Mouse (Mus musculus) CD4-positive, CD25-positive, alpha-beta regulatory T cell, adult 4 months (primary cell): ENCODE data around the gene Gzmn. TPM values are rescaled to one million over a fixed set of nuclear protein-coding genes. Genes with fewer than 3 reads are reported as not detected.
A peak's percentile ranks its signal among the peaks of the same experiment; 100 is the strongest.
"Not testable (repeated sequence)": the region's sequence is repeated elsewhere in the genome, so short reads cannot be mapped to it uniquely, and the experiment has no call there.

Experiments
- ATAC-seq: one replicate; pipeline ENCODE4 v1.8.0; 2017
- polyA plus RNA-seq, 2 experiments: library from polyadenylated mRNA; unstranded; fragments of 100-300 nt; shearing (Covaris generic); gene quantifications; one replicate each; pipeline ENCODE4 v1.2.1; 2017

Gene Gzmn
- polyA plus RNA-seq, result not detected

- ATAC-seq, result no peak
Observed at GRCm38 (mm10) chr14:56174499-56174898, at the start of gene Gzmn. Gzmn (minus strand) TSS chr14:56174599.

GRCm38 (mm10) chr14:56211317-56211716 is 36.9 kb upstream of the Gzmn start, which contains the start of gene Gzmf:
Gzmf (minus strand) TSS chr14:56211417.
- ATAC-seq, result no peak

- peak; percentile 82 for ATAC-seq
Observed at GRCm38 (mm10) chr14:56205613-56206012, 31.2 kb upstream of the Gzmn start.

DNA sequence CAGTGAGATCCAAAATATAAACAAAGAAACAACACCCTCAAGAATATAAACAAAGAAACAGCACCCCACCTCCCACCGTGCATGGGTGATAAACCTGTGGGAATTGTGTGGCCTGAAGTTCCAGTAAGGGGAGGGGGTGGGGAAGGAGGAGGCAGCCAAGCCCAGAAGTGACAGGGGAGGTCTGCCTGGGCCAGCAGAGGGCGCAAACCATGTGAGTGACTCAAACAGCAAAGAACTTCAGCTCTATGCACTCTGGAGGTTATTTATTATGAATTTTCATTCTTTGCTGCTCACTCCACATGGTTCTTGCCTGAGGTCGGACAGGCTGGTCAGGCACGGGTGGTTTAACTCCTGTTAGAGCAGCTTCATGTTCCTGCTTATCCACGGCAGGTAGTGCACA is 30.6 kb upstream of the Gzmn start:
- peak; percentile 79 for ATAC-seq

- ATAC-seq, result peak; percentile 55
Observed at GRCm38 (mm10) chr14:56203975-56204374, 29.6 kb upstream of the Gzmn start.

- no peak for ATAC-seq
Observed at GRCm38 (mm10) chr14:56186946-56187345, 12.5 kb upstream of the Gzmn start.

GRCm38 (mm10) chr14:56186521-56186920 is 12.1 kb upstream of the Gzmn start:
- ATAC-seq, result no peak

DNA sequence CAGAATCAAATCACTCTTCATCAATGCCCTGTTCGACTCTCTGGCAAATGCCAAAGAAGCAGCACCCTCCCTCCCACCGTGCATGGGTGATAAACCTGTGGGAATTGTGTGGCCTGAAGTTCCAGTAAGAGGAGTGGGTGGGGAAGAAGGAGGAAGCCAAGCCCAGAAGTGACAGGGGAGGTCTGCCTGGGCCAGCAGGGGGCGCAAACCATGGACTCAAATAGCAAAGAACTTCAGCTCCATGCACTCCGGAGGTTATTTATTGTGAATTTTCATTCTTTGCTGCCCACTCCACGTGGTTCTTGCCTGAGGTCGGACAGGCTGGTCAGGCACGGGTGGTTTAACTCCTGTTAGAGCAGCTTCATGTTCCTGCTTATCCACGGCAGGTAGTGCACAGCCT is 3.3 kb upstream of the Gzmn start:
- not testable (repeated sequence) for ATAC-seq

DNA sequence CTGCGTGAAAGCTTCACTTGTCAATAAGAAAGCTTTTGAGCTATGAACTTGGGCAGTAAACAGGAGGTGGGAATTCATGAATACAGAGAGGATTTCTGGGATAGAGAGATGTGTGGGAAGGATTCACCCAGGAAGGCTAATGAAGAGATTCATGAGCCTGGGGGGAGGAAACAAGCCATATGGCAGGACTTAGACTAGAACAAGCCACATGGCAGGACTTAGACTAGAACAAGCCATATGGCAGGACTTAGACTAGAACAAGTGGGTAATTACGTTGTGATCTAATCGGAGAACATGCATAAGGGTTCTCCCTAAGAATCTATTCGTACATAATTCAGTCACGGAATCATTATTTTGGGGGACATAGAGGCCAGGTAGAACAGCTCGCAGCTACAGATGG is 1.0 kb downstream of the Gzmn start:
- no peak for ATAC-seq

DNA sequence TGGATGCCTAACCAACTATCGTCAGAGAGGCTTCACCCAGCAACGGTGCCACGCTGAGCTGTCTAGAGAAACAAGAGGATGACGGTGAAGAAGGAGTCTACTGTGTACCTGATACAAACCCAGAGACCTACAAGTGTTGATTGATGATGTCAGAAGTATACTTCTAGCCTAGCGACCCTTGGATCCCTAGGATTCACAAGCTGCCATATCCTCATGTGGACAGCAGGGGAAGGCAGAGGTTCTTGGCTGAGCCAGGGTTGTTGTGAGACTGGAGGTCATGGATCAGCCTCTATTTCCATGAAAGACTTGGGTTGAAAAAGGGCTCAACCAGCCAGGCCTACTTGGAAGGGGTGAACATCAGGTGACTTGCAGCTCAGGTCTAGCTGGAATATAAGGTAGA is 1.7 kb downstream of the Gzmn start:
- ATAC-seq, result no peak

DNA sequence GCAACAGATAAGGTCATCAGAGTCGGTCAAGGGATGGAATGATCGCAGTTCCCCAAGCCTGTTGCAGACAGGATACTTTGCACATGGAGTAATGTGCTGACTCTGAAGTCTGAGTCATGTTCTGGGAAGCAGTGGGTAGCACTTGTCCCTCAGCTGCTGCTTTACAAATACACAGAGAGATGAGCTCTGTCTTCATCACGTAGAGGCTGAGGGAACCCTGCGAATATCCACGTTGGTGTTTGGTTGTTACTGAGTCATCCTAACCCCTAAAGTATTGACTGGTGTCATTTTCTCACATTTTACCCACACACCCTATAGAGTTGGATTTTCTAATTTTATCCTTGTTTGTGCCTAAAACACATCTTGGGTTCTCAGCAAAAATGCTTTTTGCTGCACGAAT is 6.4 kb downstream of the Gzmn start:
- no peak for ATAC-seq

DNA sequence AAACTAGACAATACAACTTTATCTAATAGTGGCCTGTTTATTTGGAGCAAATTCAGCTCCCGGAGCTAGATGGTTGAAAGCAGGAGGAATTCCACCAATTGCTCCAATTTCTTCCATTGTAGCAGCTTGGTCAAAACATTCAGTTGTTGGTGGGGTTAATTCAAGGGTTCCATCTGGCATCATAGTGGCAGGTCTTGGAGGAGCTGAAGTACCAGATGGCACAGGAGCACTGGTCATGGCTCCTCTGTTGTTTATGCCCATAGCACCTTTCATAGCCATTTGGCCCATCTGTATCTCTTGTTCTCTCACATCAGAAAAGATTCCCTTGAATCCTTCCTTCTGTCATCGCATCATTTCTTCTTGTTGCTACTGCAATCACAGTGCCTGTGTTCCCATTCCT is 12.3 kb downstream of the Gzmn start:
- no peak for ATAC-seq

DNA sequence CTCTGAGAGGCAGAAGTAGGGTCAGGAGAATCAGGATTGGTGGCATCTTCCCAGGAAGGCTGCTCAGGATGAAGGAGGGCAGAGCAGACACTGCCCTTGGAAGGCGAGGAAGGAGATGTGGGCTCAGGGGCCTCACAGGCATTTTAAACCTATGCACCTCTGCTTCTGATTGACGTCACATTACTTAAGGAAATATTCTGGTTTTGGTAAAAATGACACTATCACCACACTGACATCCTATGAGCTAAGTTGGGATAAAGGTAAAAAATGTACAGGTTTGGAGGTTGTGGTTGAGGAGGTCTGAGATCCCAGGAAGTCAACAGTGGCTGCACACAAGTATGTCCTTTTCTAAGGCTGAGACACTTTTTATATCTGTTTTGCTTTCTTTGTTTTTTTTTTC is 14.9 kb downstream of the Gzmn start, which contains the start of gene Gzmg:
Gene Gzmg, minus strand, starts transcription at position 101 of the 400 bp plus-strand sequence.
- ATAC-seq, result not testable (repeated sequence)

- no peak for ATAC-seq
Observed at GRCm38 (mm10) chr14:56155340-56155739, 19.1 kb downstream of the Gzmn start.

DNA sequence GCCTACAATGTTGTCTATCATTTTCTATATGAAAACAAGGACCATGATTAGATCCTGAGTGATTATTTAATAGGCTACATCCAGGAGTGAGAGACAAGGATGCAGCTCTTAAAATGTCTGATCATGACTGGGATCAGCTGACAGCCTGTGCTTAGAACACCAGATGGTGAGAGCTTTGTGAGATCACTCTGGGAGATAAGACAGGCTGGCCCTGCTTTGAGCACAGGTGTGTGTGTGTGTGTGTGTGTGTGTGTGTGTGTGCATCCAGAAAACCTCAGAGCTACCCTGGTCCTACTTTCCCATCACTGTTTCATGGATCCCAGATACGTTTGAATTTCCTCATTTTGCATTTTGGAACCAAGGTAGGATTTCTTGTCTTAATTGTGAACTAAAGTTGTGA is 40.7 kb downstream of the Gzmn start:
- ATAC-seq, result not testable (repeated sequence)

GRCm38 (mm10) chr14:56132508-56132907 is 41.9 kb downstream of the Gzmn start, which contains the start of gene Gzmd:
Gzmd (minus strand) TSS chr14:56132608.
- ATAC-seq, result not testable (repeated sequence)

GRCm38 (mm10) chr14:56128341-56128740 is 46.1 kb downstream of the Gzmn start:
- no peak for ATAC-seq

DNA sequence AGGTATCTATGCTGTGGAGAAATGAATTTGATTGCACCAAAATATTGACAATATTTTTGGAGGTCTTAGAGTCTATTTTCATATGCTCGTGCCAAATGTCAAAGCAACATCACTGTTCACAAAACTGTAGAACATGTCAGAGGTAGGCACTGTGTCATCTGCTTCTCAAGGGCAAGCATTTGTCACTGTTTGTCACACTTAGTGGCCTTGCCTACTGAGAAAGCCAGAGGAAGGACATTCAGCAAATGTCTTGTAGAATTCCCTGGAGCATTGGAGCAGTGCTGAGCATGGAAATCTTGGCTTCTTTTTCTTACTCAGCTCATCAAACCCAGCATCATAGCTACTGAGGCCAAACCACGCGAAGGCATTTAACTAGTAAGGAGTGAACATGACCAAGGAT is 50.9 kb downstream of the Gzmn start:
- ATAC-seq, result no peak

GRCm38 (mm10) chr14:56120525-56120924 is 53.9 kb downstream of the Gzmn start, which contains the start of gene Gzme:
Gzme (minus strand) TSS chr14:56120625.
- no peak for ATAC-seq

Other genes with a start within 250 kb of the Gzmn start
- not detected for gene Cma1, start 229.9 kb downstream of the Gzmn start, polyA plus RNA-seq
- gene Cma2, start 223.6 kb downstream of the Gzmn start, polyA plus RNA-seq, result not detected
- gene Mcpt1, start 156.6 kb downstream of the Gzmn start, polyA plus RNA-seq, result not detected
- gene Mcpt9, start 144.1 kb downstream of the Gzmn start, polyA plus RNA-seq, result not detected
- gene Mcpt2, start 132.6 kb downstream of the Gzmn start, polyA plus RNA-seq, result not detected
- not detected for gene Mcpt4, start 112.3 kb downstream of the Gzmn start, polyA plus RNA-seq
- gene Mcpt8, start 89.3 kb downstream of the Gzmn start, polyA plus RNA-seq, result not detected
- not detected for gene Ctsg, start 72.0 kb downstream of the Gzmn start, polyA plus RNA-seq
- gene Gzme, start 54.0 kb downstream of the Gzmn start, polyA plus RNA-seq, result not detected
- gene Gzmd, start 42.0 kb downstream of the Gzmn start, polyA plus RNA-seq, result not detected
- not detected for gene Gzmg, start 15.0 kb downstream of the Gzmn start, polyA plus RNA-seq
- under 1 TPM in 1 of 2 experiments, not detected in 1; 0.35 TPM for gene Gzmf, start 36.8 kb upstream of the Gzmn start, polyA plus RNA-seq
- gene Gzmc, start 60.1 kb upstream of the Gzmn start, polyA plus RNA-seq, result 1 to 10 TPM; 6.5 to 9.5 TPM
- 10 to 100 TPM; 32.6 to 34.9 TPM for gene Gzmb, start 87.7 kb upstream of the Gzmn start, polyA plus RNA-seq
- gene Atp12a, start 190.5 kb upstream of the Gzmn start, polyA plus RNA-seq, result not detected
- under 1 TPM; 0.44 to 0.86 TPM for gene Rnf17, start 228.0 kb upstream of the Gzmn start, polyA plus RNA-seq